Mouse (Mus musculus): ENCODE results near the gene Wasf2. TPM values are rescaled to one million over a fixed set of nuclear protein-coding genes. Genes with fewer than 3 reads are reported as not detected.

Gene Wasf2
- polyA plus RNA-seq, 1 experiment: 62.0 TPM

DNA sequence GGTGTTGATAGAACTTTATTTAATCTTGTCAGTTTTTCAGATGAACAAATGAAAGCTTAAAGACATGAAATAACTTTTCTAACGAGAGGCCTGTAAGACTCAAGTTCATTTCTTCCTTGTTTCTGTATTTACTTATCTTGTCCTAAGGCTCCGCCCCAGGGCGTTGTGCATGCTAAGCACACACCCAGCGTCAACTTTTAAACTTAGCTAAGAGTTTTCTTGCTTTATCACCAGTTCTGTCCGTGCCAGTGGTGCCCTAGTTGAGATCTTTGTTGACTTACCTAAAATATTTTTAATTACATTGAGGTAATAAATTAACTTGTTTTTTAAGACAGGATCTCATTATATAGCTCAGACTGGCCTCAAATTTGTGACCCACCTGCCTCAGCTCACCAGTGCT, 48.0 kb downstream of the Wasf2 start:
- no peaks in the 10 kb centered on the region for H3K27me3 ChIP-seq (ENCODE audit: control insufficient read depth, insufficient read depth, insufficient read length)
- no peak overlapping the region for H3K4me3 ChIP-seq
- peaks cover 30% of the 10 kb centered on the region for H3K36me3 ChIP-seq (ENCODE audit: control insufficient read depth, insufficient read depth)
- TF ChIP-seq TCF3 (IDR thresholded peaks at IDR 0.05; ENCODE audit: insufficient read length, low read depth) (no peak), POLR2AphosphoS2 (IDR thresholded peaks at IDR 0.05; ENCODE audit: insufficient read length, low read depth) (no peak), SRF (IDR thresholded peaks at IDR 0.05; ENCODE audit: control insufficient read depth, insufficient read length, low read depth) (no peak), USF1 (IDR thresholded peaks at IDR 0.05; ENCODE audit: low read depth) (no peak), E2F4 (IDR thresholded peaks at IDR 0.05; ENCODE audit: insufficient read depth) (no peak), MYOG (IDR thresholded peaks at IDR 0.05; ENCODE audit: control insufficient read depth in 1 of 3, insufficient read depth in 1 of 3, insufficient read length in 2 of 3, low read depth in 2 of 3) (no peak), MYOD1 (IDR thresholded peaks at IDR 0.05; ENCODE audit: control insufficient read depth in 1 of 3, insufficient read length in 2 of 3, low read depth in 2 of 3) (no peak), POLR2A (IDR thresholded peaks at IDR 0.05; ENCODE audit: insufficient read length, low read depth) (no peak), MAX (IDR thresholded peaks at IDR 0.05; ENCODE audit: low read depth) (no peak), CEBPB (IDR thresholded peaks at IDR 0.05; ENCODE audit: insufficient read depth, poor library complexity, severe bottlenecking) (no peak), REST (IDR thresholded peaks at IDR 0.05; ENCODE audit: insufficient read depth, insufficient read length) (no peak), TCF12 (IDR thresholded peaks at IDR 0.05; ENCODE audit: insufficient read depth, poor library complexity, severe bottlenecking) (no peak)
- H3ac ChIP-seq (ENCODE audit: control insufficient read depth, insufficient read length): no peak overlapping the region
- peaks cover 92% of the 10 kb centered on the region for H3K79me2 ChIP-seq (ENCODE audit: control insufficient read depth, insufficient read depth)
- H3K4me2 ChIP-seq (ENCODE audit: low read depth): no peak overlapping the region

DNA sequence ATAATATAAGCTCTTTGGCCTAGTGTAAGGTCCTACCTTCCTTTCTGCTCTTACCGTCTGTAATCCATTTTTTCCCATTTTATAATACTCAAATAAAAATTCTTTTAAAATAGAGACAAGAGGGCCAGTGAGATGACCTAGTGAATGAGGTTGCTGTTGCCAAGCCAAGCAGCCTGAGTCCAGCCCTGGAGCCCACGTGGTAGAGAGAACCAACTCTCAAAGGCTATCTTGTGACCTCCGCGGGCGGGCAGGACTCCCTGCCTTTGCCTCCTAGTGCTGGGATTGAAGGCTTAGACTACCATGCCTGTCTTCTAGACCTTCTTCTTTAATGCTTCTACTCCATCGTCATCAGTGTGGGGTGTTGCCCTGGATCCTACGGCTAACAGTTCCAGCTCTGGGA, 49.0 kb downstream of the Wasf2 start:
- no peak overlapping the region for H3K4me2 ChIP-seq (ENCODE audit: low read depth)
- H3K36me3 ChIP-seq (ENCODE audit: control insufficient read depth, insufficient read depth): peaks cover 33% of the 10 kb centered on the region
- no peaks in the 10 kb centered on the region for H3K27me3 ChIP-seq (ENCODE audit: control insufficient read depth, insufficient read depth, insufficient read length)
- TF ChIP-seq E2F4 (IDR thresholded peaks at IDR 0.05; ENCODE audit: insufficient read depth) (no peak), POLR2A (IDR thresholded peaks at IDR 0.05; ENCODE audit: insufficient read length, low read depth) (no peak), SRF (IDR thresholded peaks at IDR 0.05; ENCODE audit: control insufficient read depth, insufficient read length, low read depth) (no peak), MYOD1 (IDR thresholded peaks at IDR 0.05; ENCODE audit: control insufficient read depth in 1 of 3, insufficient read length in 2 of 3, low read depth in 2 of 3) (no peak), MAX (IDR thresholded peaks at IDR 0.05; ENCODE audit: low read depth) (no peak), TCF3 (IDR thresholded peaks at IDR 0.05; ENCODE audit: insufficient read length, low read depth) (no peak), REST (IDR thresholded peaks at IDR 0.05; ENCODE audit: insufficient read depth, insufficient read length) (no peak), USF1 (IDR thresholded peaks at IDR 0.05; ENCODE audit: low read depth) (no peak), TCF12 (IDR thresholded peaks at IDR 0.05; ENCODE audit: insufficient read depth, poor library complexity, severe bottlenecking) (no peak), POLR2AphosphoS2 (IDR thresholded peaks at IDR 0.05; ENCODE audit: insufficient read length, low read depth) (no peak), CEBPB (IDR thresholded peaks at IDR 0.05; ENCODE audit: insufficient read depth, poor library complexity, severe bottlenecking) (no peak), MYOG (IDR thresholded peaks at IDR 0.05; ENCODE audit: control insufficient read depth in 1 of 3, insufficient read depth in 1 of 3, insufficient read length in 2 of 3, low read depth in 2 of 3) (no peak)
- H3K4me3 ChIP-seq: no peak overlapping the region
- peaks cover 92% of the 10 kb centered on the region for H3K79me2 ChIP-seq (ENCODE audit: control insufficient read depth, insufficient read depth)
- H3ac ChIP-seq (ENCODE audit: control insufficient read depth, insufficient read length): no peak overlapping the region

DNA sequence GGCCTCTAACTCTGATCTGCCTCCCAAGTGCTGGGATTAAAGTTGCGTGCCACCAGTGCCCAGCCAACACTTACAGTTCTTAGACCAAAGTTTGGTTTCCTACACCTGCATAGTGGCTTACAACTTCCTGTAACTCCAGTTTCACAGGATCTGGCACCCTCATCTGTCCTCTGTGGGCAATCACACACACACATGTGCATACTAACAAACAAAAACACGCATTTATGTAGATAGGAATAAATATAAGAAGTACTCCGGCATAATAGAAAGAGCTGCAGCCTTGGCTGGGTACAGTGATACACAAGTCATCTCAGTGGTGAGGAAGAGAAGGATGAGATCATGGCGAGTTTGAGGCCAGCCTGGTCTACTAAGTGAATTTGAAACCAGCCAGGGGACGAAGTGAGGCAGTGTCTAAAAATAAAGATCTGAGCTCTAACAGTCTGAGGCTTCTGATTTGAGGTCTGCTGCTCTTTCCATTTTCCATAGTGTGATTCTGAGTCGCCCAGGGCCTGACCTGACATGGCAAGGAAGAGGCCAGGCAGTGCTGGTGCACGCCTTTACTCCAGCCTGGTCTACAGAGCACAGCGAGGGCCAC, 52.2 kb downstream of the Wasf2 start:
- peaks cover 81% of the 10 kb centered on the region for H3K79me2 ChIP-seq (ENCODE audit: control insufficient read depth, insufficient read depth)
- no peaks in the 10 kb centered on the region for H3K27me3 ChIP-seq (ENCODE audit: control insufficient read depth, insufficient read depth, insufficient read length)
- H3K36me3 ChIP-seq (ENCODE audit: control insufficient read depth, insufficient read depth): peaks cover 33% of the 10 kb centered on the region
- no peak overlapping the region for H3K4me2 ChIP-seq (ENCODE audit: low read depth)
- TF ChIP-seq MAX (IDR thresholded peaks at IDR 0.05; ENCODE audit: low read depth) (no peak), E2F4 (IDR thresholded peaks at IDR 0.05; ENCODE audit: insufficient read depth) (no peak), MYOG (IDR thresholded peaks at IDR 0.05; ENCODE audit: control insufficient read depth in 1 of 3, insufficient read depth in 1 of 3, insufficient read length in 2 of 3, low read depth in 2 of 3) (no peak), TCF3 (IDR thresholded peaks at IDR 0.05; ENCODE audit: insufficient read length, low read depth) (no peak), TCF12 (IDR thresholded peaks at IDR 0.05; ENCODE audit: insufficient read depth, poor library complexity, severe bottlenecking) (no peak), USF1 (IDR thresholded peaks at IDR 0.05; ENCODE audit: low read depth) (no peak), MYOD1 (IDR thresholded peaks at IDR 0.05; ENCODE audit: control insufficient read depth in 1 of 3, insufficient read length in 2 of 3, low read depth in 2 of 3) (no peak), REST (IDR thresholded peaks at IDR 0.05; ENCODE audit: insufficient read depth, insufficient read length) (no peak), CEBPB (IDR thresholded peaks at IDR 0.05; ENCODE audit: insufficient read depth, poor library complexity, severe bottlenecking) (no peak), SRF (IDR thresholded peaks at IDR 0.05; ENCODE audit: control insufficient read depth, insufficient read length, low read depth) (no peak), POLR2AphosphoS2 (IDR thresholded peaks at IDR 0.05; ENCODE audit: insufficient read length, low read depth) (no peak), POLR2A (IDR thresholded peaks at IDR 0.05; ENCODE audit: insufficient read length, low read depth) (no peak)
- no peak overlapping the region for H3ac ChIP-seq (ENCODE audit: control insufficient read depth, insufficient read length)
- no peak overlapping the region for H3K4me3 ChIP-seq

DNA sequence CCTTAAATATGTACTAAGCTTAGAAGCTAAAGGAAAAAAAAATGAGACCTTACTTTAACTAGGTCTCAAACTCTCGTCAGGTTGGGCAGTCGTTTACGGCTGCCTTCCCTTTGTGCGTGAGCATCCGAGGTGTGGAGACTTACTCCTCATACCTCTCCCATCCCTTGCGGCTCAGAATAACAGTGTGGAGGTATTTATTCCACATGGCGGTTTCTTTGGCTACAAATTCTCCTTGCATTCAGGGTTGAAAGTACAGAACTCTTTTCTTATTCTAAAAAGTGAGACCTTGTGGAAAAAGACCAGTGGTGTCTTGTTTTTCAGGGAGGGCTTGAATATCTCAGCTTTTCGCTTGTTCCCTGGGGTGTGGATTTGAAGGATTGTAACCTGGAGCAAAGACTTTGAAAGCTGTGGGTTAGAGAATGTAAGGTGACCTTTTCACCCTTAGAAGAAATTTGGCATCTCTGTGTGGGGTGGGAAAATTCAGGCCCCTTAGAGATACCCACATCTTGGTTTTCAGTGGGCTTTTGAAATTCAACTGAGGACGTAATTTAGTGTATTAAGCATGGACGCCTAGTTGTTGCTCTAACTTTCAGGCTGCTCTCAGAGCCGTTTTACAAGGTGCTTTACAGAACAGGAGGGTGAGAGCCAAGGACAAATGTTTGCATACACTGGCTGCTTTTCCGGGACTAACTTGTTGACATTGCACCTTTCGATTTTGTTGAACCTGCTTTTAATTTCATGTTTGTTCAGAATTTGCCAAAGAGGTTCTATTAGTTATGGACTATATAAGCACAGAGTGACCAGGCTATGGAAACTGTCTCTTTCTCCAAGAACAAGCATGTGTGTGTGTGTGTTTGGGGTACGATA, 54.0 kb downstream of the Wasf2 start:
- Histone ChIP-seq H3K79me2 (ENCODE audit: control insufficient read depth, insufficient read depth) (peaks cover 71% of the 10 kb centered on the region), H3K4me2 (ENCODE audit: low read depth) (peak overlapping the region; percentile 60), H3K27me3 (ENCODE audit: control insufficient read depth, insufficient read depth, insufficient read length) (no peaks in the 10 kb centered on the region), H3K36me3 (ENCODE audit: control insufficient read depth, insufficient read depth) (peaks cover 40% of the 10 kb centered on the region), H3K4me3 (no peak overlapping the region), H3ac (ENCODE audit: control insufficient read depth, insufficient read length) (no peak overlapping the region)
- no peak for TF ChIP-seq REST (IDR thresholded peaks at IDR 0.05; ENCODE audit: insufficient read depth, insufficient read length)
- TF ChIP-seq CEBPB (IDR thresholded peaks at IDR 0.05; ENCODE audit: insufficient read depth, poor library complexity, severe bottlenecking): no peak
- TF ChIP-seq TCF3 (IDR thresholded peaks at IDR 0.05; ENCODE audit: insufficient read length, low read depth): no peak
- no peak for TF ChIP-seq TCF12 (IDR thresholded peaks at IDR 0.05; ENCODE audit: insufficient read depth, poor library complexity, severe bottlenecking)
- TF ChIP-seq SRF (IDR thresholded peaks at IDR 0.05; ENCODE audit: control insufficient read depth, insufficient read length, low read depth): no peak
- no peak for TF ChIP-seq USF1 (IDR thresholded peaks at IDR 0.05; ENCODE audit: low read depth)
- TF ChIP-seq E2F4 (IDR thresholded peaks at IDR 0.05; ENCODE audit: insufficient read depth): no peak
- TF ChIP-seq POLR2A (IDR thresholded peaks at IDR 0.05; ENCODE audit: insufficient read length, low read depth): no peak
- TF ChIP-seq MYOG (IDR thresholded peaks at IDR 0.05; ENCODE audit: control insufficient read depth in 1 of 3, insufficient read depth in 1 of 3, insufficient read length in 2 of 3, low read depth in 2 of 3): no peak
- no peak for TF ChIP-seq POLR2AphosphoS2 (IDR thresholded peaks at IDR 0.05; ENCODE audit: insufficient read length, low read depth)
- TF ChIP-seq MAX (IDR thresholded peaks at IDR 0.05; ENCODE audit: low read depth): no peak
- TF ChIP-seq MYOD1 (IDR thresholded peaks at IDR 0.05; ENCODE audit: control insufficient read depth in 1 of 3, insufficient read length in 2 of 3, low read depth in 2 of 3): no peak

Measured in myocyte (in vitro differentiated cells).